Mouse (Mus musculus): ENCODE results near the gene Gm11541.

Gene Gm11541

DNA sequence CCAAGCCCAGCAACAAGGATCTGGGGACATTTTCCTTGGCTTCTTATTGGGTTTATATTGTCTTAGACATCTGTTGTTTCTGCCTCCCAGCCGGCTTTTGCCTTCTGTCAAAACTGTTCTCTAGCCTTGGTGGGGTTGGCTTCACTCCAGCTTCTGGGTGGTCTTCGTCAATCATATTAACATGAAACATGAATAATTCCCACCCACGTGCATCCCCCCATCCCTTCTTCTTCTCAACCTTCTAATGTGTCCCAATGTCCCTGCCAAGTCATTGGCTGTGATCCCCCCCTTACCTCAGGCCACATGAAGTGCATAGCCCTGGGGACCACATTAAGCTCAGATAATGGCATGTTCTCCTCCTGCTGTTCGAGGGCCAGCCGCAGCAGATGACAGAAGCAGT lies at the start of gene Gm11541:
Gm11541 (minus strand) TSS at position 28 of the 400 bp plus-strand sequence.
- no peak for DNase-seq (ENCODE audit: low spot score in 2 of 2)

DNA sequence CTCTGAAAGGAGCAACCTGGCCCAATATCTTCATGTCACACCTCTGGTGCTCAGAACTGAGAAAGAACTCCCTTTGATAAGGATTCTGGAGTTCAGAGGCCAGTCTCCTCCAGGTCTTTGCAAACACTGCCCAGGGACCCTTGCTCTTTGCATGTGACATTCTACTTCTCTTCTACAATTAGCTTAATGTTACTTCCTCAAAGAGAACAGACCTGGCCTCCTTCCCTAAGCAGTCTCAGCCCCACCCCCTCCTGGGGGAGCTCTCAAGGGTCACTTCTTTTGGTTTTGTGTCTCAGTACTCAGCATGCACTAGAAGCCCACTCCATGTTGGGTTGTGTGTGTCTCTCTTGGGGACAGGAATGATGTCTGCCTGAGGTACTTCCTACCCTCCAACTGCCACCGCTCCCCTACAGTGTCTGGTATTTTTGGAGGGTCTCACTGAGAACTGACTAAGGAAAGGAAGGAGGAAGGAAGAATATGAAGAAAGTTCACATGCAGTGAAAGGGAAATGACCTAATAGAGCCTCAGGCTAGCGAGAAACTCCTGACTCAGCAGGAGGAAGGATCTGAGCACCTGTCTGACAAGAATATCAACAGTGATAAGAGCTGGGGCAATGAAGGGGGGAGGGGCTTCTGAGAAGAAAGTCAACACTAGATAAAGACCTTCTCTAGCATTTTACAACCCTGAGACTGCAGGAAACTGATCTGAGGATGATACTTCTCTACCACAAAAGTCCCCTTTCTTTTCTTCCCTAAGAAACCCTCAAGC lies 48.8 kb upstream of the Gm11541 start:
- DNase-seq (ENCODE audit: low spot score in 2 of 2) = no peak

DNA sequence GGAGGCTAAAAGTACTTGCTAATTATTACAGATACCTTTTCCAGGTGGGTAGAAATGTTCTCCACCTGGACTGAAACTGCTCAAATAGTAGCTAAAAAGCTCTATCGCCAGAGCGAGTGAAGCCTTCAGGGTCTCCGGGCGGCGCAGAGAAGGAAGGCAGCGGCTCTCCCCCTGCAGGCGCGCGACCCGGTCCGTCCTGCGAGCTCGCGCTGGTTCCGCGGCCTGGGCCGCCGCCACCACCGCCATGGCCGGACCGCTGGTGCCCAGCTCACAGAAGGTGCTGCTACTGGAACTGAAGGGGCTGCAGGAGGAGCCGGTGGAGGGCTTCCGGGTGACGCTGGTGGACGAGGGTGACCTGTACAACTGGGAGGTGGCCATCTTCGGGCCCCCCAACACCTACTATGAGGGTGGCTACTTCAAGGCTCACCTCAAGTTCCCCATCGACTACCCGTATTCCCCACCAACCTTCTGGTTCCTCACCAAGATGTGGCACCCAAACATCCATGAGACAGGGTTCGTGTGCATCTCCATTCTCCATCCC lies 37.5 kb upstream of the Gm11541 start, which contains the start of gene Cdc34b:
Cdc34b (plus strand) TSS at position 51 of the 541 bp plus-strand sequence.
- DNase-seq (ENCODE audit: low spot score in 2 of 2) = no peak

DNA sequence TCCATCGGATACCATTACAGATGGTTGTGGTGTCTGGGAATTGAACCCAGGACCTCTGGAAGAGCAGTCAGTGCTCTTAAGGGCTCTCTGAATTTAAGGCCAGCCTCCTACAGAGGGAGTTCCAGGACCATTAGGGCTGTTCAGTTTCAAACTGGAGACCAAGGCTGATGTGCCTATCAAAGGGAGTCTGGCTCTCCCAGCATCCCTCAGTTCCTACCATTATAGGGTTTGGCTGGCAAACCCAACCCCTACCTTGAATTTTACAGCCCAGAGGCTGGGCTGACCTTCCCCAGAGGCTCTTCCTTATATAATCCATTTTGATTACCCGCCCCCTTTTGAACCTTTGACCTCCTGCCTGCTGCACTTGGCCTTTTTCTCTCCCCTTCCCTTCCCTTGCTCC lies 31.4 kb upstream of the Gm11541 start:
- no peak for DNase-seq (ENCODE audit: low spot score in 2 of 2)

DNA sequence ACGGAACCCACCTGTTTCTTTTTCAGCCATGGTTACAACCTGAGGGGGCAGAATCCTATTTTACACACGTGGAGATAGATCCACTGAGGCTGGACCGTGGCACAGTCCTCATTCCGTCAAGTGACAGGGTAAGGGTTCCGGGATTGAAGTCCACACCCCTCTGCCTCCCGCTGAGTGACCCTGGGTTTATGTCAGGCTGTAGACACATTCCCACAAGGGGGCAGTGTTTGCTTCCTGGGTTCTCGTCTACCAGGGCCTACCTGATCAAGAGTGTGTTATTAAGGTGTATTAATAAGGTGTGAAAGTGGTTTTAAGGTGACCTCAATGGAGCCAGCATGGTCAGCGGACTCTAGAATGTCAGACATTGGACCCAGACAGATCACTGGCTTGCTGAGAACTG lies 28.5 kb upstream of the Gm11541 start:
- DNase-seq (ENCODE audit: low spot score in 2 of 2) = no peak

DNA sequence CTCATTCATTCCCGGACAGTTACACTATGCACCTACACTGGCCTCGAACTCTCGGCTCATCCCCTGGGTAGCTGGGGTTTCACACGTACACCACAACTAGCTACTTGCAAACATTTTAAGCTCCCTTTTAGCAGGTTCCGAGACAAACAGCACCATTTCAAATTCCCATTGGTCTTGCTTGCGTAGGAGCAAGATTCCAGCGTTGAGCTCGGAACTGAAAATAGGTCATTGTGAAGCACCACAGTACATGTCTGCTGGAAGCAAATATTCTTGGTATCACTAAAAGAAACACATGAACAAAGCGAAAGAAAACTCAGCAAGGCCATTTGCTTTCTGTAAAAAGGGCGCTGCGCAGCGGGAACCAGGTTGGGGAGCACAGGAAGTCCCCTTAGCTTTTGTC lies 26.9 kb upstream of the Gm11541 start:
- DNase-seq (ENCODE audit: low spot score in 2 of 2) = no peak

DNA sequence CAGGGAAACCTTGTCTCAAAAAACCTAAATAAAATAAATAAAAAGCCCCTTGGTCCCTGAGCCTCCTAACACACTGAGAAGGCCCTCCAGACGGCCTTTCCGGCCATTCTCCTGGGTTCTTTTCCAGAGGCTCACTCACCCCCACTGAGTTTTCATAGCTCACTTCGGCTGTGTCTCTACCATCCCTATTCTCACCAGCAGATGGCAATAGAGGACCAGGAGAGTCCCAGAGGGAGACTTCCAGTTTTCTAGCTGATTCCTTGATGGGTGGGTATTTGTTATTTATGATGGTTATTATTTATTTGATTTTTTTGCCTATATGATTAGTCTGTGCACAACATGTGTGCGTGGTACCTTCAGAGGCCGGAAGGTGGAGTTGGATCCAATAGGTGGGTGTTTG lies 26.0 kb upstream of the Gm11541 start:
- DNase-seq (ENCODE audit: low spot score in 2 of 2) = peak in 1 of 2 experiments; percentile 36

DNA sequence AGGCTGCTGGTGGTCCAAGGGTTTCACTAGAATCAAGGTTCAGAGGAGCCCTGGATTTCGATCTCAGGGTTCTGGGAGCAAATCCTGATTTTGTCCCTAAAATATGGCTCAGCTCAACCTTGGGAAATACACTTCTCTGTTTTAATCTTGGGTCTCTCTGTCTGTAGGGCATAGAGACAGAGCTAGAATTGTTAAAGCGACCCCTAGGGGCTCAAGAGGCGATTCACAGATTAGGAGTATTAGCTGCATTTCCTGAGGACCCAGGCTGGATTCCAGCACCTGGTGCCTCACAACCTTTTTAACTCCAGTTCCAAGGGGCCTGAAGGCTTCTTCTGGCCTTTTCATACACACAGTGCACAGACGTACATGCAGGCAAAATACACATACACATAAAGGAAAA lies 25.3 kb upstream of the Gm11541 start:
- DNase-seq (ENCODE audit: low spot score in 2 of 2) = no peak

DNA sequence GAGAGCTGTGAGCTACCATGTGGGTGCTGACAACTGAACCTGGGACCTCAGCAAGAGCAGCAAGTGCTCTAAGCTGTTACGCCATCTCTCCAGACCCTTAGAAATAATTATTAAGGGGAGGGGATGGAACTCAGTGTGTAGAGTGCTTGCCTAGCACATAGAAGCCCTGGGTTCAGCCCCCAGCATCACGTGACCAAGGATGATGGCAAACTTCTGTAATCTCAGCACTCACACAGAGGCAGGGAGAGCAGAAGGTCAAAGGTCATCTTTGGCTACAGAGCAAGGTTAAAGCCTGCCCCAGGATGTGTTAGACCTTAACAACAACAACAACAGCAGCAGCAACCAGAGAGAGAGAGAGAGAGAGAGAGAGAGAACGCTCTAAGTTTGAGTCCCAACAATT lies 24.2 kb upstream of the Gm11541 start:
- no peak for DNase-seq (ENCODE audit: low spot score in 2 of 2)

DNA sequence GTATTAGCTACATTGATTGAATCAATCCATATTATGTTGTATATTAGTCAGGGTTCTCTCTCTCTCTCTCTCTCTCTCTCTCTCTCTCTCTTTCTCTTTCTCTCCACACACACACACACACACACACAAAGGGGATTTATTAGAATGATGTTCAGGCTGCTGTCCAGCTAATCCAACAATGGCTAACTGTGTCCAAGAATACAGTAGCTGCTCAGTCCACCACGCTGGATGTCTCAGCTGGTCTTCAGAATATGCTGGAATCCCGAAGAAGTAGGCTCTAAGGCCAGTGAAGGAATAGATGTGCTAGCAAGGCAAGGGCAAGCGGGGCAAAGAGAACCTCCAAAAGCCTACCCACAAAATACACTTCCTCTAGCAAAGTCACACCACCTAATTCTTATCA lies 23.0 kb upstream of the Gm11541 start:
- DNase-seq (ENCODE audit: low spot score in 2 of 2) = no peak

DNA sequence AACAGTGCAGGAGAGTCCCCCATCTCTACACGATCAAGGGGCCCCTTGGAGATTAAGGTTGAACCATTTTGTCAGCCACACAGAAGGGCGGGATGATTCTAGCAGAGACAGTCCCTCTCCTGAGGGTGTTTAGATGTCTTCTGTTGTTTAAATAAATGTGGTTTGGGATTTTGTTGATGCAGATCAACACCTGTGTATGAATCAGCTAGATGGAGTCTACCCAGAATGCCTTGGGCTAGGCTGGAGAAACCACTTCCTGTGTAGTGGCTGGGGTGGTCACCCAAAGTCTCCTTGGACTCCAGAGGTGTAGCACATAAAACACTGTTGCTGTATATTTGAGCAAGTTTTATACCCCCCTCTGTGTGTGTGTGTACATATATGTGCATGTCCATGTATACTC lies 14.9 kb upstream of the Gm11541 start:
- DNase-seq (ENCODE audit: low spot score in 2 of 2) = no peak

DNA sequence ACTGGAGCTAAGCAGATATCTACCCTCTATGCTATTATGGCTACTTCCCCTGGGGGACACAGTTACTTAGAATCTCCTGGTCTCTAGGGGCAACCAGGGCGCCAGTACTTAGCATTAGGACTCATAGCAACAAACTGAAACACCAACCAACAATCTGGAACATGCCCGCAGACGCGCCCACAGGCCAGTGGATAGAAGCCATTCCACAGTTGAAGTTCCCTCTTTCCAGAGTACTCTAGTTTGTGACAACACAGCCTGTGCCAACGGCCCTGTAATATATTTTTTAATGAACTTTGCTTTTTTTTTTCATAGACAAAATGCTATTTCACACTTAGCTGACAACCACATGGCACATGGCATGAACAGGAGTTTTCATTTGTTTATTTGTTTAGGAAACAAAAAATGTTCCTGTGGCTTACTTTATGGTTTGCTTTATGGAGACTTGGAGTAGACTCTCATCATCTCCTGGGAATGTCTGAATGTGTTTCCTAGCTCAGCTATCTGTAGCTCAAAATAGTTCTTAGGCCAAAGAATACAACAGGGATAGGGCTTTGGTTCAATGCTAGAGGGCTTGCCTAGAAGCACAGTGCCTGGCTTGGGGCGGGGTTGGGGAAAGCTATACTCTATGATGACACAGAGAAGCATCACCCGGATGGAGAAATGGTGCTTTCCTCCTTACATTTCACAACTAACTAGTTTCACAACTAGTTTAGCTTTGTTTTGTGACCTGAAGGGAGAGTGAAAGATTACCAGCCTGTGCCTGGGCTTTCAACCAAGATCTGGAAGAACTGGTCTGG lies 14.0 kb upstream of the Gm11541 start:
- no peak for DNase-seq (ENCODE audit: low spot score in 2 of 2)

DNA sequence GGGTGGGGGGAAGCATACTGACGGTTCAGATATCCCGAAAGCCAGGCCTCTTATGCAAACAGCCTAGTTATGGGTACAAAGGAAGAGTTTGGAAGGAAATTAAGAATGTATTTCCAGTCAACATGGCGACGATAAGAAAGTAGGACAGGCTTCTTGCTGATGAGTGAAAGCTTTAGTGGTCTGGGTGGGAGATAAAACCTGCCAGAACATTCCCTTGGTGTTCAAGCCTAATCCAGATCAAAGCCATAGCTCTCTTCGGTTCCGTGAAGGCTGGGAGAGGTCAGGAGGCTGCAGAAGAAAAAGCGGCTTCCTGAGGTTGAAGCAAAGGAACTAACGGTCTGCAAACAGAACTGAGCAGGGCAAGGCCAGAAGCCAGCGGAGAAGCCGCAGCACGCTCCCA lies 12.9 kb upstream of the Gm11541 start:
- DNase-seq (ENCODE audit: low spot score in 2 of 2) = no peak

DNA sequence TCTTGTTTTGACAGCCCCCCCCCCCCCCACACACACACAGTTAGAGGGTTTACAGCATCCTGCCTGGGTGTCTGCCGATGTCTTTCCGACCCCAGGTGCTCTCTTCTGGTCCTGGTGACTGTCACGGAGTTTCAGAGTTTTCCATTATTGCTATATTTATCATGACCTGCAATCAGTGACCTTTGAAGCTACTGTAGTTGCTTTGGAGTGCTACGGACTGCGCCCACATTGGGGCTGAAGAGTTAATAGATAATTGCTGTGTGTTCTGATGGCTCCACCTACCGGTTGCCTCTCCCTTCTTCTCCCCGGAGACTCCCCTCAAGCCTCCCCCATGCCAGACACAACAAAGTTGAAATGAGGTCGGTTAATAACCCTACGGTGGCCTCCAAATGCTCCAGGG lies 12.5 kb upstream of the Gm11541 start:
- no peak for DNase-seq (ENCODE audit: low spot score in 2 of 2)

DNA sequence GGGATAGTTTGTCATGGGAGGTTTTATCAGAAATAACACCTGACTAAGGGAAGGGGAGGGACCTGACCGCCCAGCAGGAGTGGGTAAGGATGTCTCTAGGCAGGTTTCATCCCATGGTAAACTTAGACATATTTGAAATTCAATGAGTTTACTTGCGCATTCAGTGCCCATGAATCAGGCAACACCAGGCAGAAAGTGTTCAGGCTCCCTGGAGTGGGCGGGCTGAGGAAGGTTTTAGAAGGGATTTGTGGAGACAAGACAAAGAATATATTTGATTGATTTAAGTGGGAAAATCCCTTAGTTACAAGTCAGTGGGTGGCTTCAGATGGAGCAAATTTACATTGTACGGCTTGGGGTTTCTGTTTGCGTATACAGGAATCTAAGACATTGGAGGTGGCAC lies 11.3 kb upstream of the Gm11541 start:
- no peak for DNase-seq (ENCODE audit: low spot score in 2 of 2)

DNA sequence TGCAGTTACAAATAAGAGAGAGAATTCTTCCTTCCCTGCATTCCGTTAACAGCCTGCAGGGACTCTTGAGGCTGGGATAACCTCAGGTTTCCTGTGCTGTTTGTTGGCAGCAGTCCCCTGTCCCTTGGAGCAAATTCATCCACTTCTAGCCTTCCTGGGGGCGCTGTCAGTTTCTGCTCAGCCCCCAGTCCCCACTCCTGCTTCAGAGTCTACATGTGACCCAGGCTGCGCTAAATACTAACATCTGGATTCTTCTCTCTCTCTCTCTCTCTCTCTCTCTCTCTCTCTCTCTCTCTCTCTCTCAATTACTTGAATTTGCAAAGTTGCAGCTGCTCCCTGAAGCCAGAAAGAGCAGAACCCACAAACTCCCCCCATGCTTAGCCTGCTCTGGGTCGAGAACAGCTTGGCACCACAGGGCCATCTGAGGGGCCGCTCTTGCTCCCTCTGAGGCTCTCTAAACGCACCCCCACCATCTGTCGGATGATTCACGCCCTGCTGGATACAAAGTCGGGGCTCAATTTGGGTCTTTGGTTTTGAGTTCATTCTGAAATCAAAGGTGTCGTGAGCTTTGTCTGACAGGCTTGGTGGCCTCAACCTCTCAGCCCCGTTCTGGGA lies 9.1 kb upstream of the Gm11541 start:
- DNase-seq (ENCODE audit: low spot score in 2 of 2) = no peak

DNA sequence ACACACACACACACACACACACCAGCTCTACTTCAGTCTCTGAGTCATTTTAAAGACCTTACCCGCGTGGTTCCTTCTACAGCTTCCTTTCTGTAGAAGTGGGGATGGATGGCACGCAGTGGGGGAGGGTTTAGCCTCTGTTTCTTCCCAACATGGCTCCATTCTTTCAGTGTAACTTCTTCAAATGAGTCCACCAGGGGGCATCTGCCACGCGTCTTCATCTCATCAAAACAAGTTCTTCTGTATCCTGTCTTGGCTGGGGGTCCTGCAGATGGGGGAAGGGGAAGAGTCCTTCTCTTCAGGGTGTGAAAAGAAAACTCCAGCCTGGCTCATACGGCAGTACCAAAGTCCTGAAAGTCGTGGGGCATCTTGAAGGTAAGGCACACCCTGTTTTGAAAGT lies 279 bp downstream of the Gm11541 start:
- DNase-seq (ENCODE audit: low spot score in 2 of 2) = no peak

DNA sequence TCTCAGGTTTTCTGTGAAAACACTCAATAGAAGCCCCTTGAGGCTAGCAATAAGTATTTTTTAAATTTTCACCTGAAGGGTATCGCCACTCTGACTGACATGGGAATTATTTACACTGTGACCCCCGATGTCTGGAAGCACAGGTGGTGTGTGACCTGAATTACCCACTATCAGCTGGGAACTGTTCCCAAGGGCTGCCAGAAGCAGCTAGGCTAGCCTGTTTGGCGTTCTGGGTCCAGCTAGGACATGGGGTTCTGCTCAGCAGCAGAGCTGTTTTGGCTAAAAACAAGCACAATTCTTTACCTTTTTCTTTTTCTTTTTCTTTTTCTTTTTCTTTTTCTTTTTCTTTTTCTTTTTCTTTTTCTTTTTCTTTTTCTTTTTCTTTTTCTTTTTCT lies 2.1 kb downstream of the Gm11541 start:
- DNase-seq (ENCODE audit: low spot score in 2 of 2) = no peak

DNA sequence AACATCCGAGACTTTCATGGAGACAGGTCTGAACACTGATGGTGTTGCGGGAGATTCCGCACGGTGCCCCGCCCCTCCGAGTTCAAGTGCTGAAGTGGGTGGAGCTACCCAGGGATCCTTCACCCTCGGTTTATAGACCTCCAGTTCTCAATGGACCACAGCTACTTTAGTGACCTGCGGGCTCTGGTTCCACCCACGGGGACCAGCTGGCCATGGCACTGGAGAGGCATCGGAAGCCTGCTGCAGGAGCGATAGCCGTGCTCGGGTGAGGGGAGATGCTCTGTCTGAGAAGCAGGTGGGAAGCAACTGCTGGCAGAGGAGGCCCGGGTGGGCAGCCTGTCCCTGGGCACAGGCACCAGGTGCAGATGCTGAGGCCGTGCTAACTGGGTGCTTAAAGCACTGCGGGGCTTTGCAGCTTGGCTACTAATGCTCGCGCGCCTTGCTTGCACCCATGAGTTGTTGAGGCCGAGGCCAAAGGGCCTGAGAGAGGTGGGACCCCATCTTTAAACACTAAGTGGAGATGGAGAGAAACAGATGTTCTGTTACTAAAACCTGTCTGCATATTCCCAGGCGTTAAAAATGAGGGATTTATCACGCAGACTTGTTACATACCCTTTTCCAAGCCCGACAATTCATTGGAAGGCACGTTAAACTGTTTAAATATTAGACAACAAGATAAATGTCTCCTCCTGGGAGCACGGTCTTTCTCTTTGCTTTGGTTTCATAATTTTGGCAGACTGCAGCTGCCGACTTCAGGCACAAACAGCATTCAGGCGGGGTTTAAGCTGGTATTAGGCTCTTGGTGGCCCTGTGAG lies 2.7 kb downstream of the Gm11541 start:
- no peak for DNase-seq (ENCODE audit: low spot score in 2 of 2)

DNA sequence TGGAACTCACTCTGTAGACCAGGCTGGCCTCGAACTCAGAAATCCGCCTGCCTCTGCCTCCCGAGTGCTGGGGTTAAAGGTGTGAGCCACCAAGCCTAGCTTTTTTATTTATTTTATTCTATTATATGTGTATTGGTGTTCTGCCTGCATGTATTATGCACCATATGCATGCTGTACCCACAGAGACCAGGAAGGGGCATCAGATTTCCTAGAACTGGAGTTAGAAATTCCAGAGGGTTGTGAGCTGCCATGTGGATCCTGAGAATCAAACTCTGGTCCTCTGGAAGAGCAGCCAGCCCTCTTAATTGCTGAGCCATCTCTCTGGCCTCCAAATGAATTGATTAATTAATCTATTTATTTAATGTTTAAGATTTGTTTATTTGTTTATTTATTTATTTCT lies 4.9 kb downstream of the Gm11541 start:
- DNase-seq (ENCODE audit: low spot score in 2 of 2) = no peak

DNA sequence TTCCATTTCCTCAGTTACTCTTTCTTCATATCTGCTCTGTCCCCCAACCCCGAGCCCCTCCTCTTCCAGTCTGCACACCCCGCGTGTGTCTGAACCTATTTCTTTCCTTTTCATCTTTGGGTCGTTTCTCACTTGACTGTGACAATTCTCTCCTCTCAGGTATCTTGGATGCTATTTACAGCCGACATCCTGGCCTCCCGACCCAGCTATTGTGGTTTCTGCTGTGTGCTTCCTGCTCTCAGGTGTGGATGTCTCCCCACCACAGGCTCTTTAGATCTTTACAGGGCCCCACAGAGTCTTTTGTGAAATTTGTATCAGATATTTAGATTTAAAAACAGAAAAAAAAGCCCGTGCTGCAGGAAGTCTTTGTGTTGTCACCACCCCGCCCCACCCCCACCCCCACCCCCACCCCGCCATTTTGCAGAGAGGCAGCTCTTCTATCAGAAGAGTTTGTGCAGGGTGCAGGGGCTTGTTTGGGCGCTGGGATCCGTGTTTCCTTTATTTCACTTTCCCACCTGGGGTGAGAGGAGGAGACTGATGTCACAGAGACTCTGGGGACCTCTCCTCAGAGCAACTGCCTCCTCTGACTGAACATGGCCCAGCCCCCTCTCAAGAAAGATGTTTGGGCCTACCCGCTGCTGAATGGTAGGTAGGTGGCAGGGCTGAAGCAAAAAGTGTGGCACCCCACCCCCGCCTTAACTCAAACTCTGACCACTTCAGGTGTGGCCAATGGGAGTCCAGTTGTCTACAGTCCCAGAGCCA lies 6.4 kb downstream of the Gm11541 start:
- no peak for DNase-seq (ENCODE audit: low spot score in 2 of 2)
